Mouse (Mus musculus) kidney, adult 18-20 months (tissue): ENCODE measurements around the gene Lyrm9.

ENCODE experiments used
- DNase-seq: peaks from one replicate; pipeline ENCODE4 v3.0.0; 2021

Gene Lyrm9

GRCm38 (mm10) chr11:78826442-78827013, at the start of gene Lyrm9:
TSS of gene Lyrm9 (plus strand) at chr11:78826584.
- peak; percentile 97 for DNase-seq

GRCm38 (mm10) chr11:78777851-78778680, 48.3 kb upstream of the Lyrm9 start:
- peak; percentile 45 for DNase-seq

- no peak for DNase-seq
Measured at GRCm38 (mm10) chr11:78780002-78780401, 46.4 kb upstream of the Lyrm9 start.

DNA sequence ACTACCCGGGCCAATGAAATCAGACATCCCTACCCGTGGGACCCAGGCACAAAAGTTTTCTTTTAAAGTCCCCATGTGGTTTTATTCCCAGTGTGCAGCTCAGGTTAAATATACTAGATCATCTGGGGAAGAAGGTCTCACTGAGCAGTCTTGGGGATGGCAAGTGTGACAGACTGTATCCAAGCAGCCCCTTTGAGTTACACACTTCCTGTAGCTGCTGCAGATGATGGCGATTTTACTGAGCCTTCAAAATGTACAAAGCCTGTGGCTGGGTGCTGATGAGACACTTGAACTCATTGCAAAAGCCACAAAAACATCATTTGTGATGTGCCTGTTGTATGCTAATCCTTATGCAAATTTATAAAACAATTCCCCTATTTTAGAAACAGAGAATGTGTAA, 45.8 kb upstream of the Lyrm9 start:
- no peak for DNase-seq

GRCm38 (mm10) chr11:78782326-78782725, 44.1 kb upstream of the Lyrm9 start:
- no peak for DNase-seq

GRCm38 (mm10) chr11:78782791-78783347, 43.5 kb upstream of the Lyrm9 start:
- DNase-seq: no peak

DNA sequence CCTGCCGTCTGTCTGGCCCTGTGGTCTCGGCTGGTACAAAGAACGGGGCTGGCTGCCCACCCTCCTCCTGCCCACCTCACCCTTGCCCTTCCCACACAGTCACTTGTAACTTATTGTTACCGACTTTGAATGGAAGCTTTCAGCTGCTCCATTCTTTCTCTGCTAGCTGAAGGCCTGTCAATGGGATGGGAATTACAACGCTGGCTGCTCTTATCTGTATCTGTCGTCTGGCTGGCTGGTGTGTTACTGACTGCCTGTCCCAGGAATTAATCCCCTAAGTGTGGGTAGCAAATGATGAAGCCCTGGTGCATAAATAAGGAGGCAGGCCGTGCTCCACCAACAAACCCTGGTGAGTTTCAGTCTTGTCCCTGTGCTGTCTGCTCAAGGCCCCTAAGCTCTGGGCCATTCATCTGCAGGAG, 40.4 kb upstream of the Lyrm9 start:
- no peak for DNase-seq

- no peak for DNase-seq
Measured at GRCm38 (mm10) chr11:78789370-78790060, 36.9 kb upstream of the Lyrm9 start.

GRCm38 (mm10) chr11:78791582-78791981, 34.8 kb upstream of the Lyrm9 start:
- DNase-seq: peak; percentile 81

- DNase-seq: no peak
Measured at GRCm38 (mm10) chr11:78792055-78792454, 34.3 kb upstream of the Lyrm9 start.

DNA sequence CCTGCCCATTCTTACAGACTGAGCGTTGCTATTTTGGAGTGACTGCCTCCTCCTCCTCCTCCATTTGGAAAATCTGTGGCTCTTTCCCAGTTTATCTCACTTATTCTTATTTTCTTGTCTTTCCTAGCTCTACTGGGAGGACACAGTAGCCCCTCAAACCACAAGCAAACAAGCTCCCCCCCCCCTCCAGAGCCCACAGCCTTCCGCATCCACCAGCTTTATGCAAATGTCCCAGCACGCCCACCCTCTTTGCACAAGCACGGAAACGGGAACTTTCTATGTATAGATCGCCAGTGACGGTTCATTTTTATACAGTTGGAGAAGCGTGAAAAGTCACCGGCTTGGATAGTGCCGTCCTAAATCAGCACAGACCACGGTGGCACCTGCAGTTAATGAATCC, 33.9 kb upstream of the Lyrm9 start:
- DNase-seq: no peak

DNA sequence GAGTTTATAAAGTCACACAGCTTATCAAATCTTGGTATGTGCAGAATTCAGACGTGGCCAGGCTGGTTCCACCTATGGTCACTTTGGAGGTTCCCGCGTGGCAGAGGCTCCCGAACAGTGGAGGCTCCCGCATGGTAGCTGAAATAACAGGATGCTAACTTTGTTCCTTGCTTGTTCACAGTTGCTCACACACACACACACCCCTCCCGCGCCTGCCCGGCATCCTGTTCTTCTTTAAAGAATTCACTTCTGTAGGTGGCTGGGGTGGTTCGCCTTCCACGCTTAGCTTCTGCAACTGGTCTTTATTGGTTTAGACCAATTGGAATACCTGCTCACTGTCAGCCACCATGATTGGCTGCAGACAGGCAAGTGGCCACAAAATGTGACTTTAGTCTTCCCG, 33.3 kb upstream of the Lyrm9 start:
- DNase-seq: no peak

DNA sequence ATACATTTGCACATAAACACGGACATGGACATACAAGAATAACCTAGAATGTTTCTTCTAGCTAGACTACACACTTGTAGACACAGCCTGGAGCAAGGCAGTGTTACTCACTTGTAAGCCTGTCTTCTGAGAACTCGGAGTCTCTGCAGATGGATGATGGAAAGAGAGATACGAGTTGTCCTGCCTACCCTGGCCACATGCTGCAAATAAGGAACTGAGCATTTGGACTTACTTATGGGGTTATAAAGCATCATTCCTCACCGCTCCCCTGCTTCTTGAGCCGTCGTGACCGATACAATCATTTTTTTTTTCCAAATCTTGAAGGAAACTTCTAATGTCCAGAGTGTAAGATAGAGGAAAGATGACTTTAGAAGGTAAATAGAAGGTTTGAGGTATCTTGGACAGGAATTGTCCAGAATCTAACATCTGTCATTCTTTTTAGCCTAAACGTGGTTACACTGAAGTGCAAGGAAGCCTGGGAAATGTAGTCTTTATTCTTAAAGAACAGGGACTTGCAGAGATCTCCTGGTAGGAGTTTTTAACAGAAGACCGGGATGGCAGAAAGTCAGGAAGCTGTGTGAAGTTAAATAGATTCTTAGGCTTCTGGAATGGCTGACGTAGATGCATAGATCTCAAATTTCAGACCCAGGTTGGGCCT, 30.2 kb upstream of the Lyrm9 start:
- no peak for DNase-seq

- no peak for DNase-seq
Measured at GRCm38 (mm10) chr11:78801094-78801493, 25.3 kb upstream of the Lyrm9 start.

DNA sequence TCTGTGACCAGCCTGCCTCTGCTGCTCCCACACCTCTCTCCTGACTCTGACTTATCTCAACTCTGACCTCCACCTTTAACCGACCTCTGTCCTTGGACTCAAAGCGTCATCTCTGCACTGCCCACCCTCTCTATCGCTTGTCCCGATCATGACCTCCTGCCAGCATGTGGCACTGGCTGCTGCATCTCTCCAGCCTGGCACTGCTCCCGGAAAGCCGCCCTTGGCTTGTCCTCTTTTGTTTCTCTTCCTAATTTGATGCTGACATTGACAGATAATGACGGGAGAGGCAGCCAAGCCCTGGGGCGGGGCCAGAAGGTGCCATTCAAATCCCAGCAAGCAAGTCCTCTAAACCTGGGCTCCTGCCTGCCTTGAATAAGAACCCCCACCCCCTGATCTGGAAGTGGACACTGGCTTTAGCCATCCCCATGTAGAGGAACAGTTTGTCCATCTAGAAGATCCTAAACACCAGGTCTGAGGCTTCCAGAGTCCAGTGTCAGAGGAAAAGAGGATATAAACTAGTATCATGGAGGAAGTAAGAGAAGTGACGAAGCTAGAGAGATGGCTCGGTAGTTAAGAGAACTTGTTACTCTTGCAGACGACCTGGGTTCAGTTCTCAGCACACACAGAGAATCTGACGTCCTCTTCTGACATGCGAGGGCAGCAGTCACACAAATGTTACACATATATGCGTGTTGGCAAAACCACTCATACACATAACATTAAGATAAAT, 22.6 kb upstream of the Lyrm9 start:
- peak; percentile 29 for DNase-seq

- no peak for DNase-seq
Measured at GRCm38 (mm10) chr11:78804551-78804950, 21.8 kb upstream of the Lyrm9 start.

- DNase-seq: no peak
Measured at GRCm38 (mm10) chr11:78805198-78805597, 21.2 kb upstream of the Lyrm9 start.

GRCm38 (mm10) chr11:78805691-78806137, 20.7 kb upstream of the Lyrm9 start:
- no peak for DNase-seq

DNA sequence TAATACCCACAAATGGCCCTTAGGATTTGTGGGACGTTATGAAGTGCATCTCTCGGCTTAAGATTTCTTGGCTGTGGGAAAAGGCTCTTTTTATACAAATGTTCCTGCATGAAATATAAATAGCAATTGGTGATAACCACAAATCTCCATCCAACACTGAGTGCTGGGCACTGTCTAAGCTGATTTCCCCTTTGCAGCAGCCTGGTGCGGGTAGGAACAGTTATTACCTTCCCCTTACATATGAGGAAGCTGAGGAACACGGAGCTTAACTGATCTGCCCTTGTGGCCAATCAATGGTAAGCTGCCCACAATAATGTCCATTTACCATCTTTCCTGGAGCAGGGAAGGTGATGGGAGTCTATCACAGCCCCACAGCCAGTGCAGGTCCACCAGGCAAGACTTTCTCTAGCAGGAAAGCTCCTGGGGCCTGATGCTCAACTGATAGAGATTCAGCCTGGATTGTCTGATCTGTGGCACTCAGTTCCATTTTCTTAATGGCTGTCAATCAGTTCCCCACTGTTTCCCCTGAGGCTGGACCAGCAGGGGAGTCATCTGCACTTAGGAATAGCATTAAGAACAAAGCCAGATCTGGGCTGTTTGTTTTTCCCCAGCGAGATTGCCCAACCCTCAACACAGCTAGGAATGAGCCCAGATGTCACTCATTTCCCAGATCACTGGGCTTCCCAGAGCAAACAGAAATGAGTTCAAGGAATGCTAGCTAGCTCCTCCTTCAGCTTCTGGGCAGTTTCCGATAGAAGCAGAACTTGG, 18.9 kb upstream of the Lyrm9 start:
- DNase-seq: no peak

DNA sequence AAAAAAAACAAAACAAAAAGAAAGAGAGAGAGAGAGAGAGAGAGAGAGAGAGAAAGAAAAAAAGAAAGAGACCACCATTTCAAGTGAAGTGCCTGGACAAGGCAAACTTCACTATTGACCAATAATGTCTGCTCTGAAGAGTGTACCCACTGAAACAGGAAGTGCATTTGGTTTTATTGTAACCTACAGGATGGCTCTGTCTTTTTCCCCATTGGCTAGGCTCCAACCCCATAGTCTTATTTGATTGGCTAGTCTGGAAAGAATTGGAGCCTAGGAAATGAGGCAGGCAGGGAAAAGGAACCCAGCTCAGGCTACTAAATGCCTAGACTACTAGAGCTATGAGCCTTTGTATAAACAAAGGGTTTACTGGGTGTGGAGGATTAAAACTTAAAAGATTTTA, 17.0 kb upstream of the Lyrm9 start:
- DNase-seq: no peak

GRCm38 (mm10) chr11:78814461-78814941, 11.9 kb upstream of the Lyrm9 start:
- no peak for DNase-seq
